ENCODE assay signal across 19 mouse cellular contexts in genomic region chr13:69770538-69771456, GRCm38 (mm10). TPM values are rescaled to one million over a fixed set of nuclear protein-coding genes. Genes with fewer than 3 reads are reported as not detected.
DNase-seq lines count a peak whose midpoint lies in the region; ATAC-seq and TF ChIP-seq lines count a peak whose summit lies in the region.
"Had no signal": no experiment of that assay in that cellular context is flagged by ENCODE, and none has a peak within 500 bp of the region (broad histone marks: within the 10 kb centered on the region; RNA-seq: fewer than 3 reads in every experiment).

No protein-coding gene starts in this region.

- ATAC-seq in hindbrain, embryonic 14.5 days (ENCODE audit: low FRiP score): no peak
- ATAC-seq in embryonic facial prominence, embryonic 13.5 days (ENCODE audit: insufficient number of reproducible peaks, insufficient read depth, low FRiP score, low TSS enrichment, low read depth): no peak; the same call in 1 of the 2 replicates
- ATAC-seq: intestine, embryonic 16.5 days had no signal

- no peaks in the 10 kb centered on the region for H3K4me1 ChIP-seq in hindbrain, embryonic 14.5 days (replicated peaks; ENCODE audit: control insufficient read depth, insufficient read depth, low read length)
- H3K4me1 ChIP-seq in hindbrain, embryonic 10.5 days (replicated peaks): peaks cover 8% of the 10 kb centered on the region
- H3K4me1 ChIP-seq in embryonic facial prominence, embryonic 13.5 days: peaks cover 3% of the 10 kb centered on the region; the same call in 1 of the 2 replicates
- H3K4me1 ChIP-seq: limb, embryonic 12.5 days; megakaryocyte, embryonic 14.5 days; neural tube, embryonic 12.5 days had no signal

- TF ChIP-seq CTCF in C2C12 (IDR thresholded peaks at IDR 0.05; ENCODE audit: control insufficient read depth, insufficient read depth, insufficient read length): no peak

- no peaks in the 10 kb centered on the region for H3K79me3 ChIP-seq in C2C12 (ENCODE audit: low read depth)

- no peak overlapping the region for H3K4me3 ChIP-seq in hindbrain, embryonic 14.5 days (replicated peaks; ENCODE audit: low read length)
- H3K4me3 ChIP-seq in hindbrain, embryonic 10.5 days: no peak overlapping the region
- no peak overlapping the region for H3K4me3 ChIP-seq in C2C12 (ENCODE audit: insufficient read depth, poor library complexity, severe bottlenecking)
- no peak overlapping the region for H3K4me3 ChIP-seq in embryonic facial prominence, embryonic 13.5 days
- no peak overlapping the region for H3K4me3 ChIP-seq in myocyte
- H3K4me3 ChIP-seq: heart, adult 2 months; limb, embryonic 12.5 days; megakaryocyte, embryonic 14.5 days; neural tube, embryonic 12.5 days had no signal

- no peaks in the 10 kb centered on the region for H3K36me3 ChIP-seq in hindbrain, embryonic 14.5 days (replicated peaks; ENCODE audit: control insufficient read depth, insufficient read depth)
- H3K36me3 ChIP-seq in hindbrain, embryonic 10.5 days: no peaks in the 10 kb centered on the region
- H3K36me3 ChIP-seq in C2C12 (ENCODE audit: control insufficient read depth, insufficient read depth): no peaks in the 10 kb centered on the region
- H3K36me3 ChIP-seq in embryonic facial prominence, embryonic 13.5 days: no peaks in the 10 kb centered on the region
- no peaks in the 10 kb centered on the region for H3K36me3 ChIP-seq in myocyte (ENCODE audit: control insufficient read depth, insufficient read depth)
- H3K36me3 ChIP-seq: limb, embryonic 12.5 days; neural tube, embryonic 12.5 days had no signal

- no peaks in the 10 kb centered on the region for H3K27me3 ChIP-seq in hindbrain, embryonic 14.5 days (ENCODE audit: control insufficient read depth, insufficient read depth, low read length)
- no peaks in the 10 kb centered on the region for H3K27me3 ChIP-seq in hindbrain, embryonic 10.5 days (ENCODE audit: insufficient read depth, poor library complexity, severe bottlenecking)
- no peaks in the 10 kb centered on the region for H3K27me3 ChIP-seq in C2C12 (ENCODE audit: control insufficient read depth, insufficient read depth, insufficient read length)
- H3K27me3 ChIP-seq in embryonic facial prominence, embryonic 13.5 days: no peaks in the 10 kb centered on the region
- H3K27me3 ChIP-seq in myocyte (ENCODE audit: control insufficient read depth, insufficient read depth, insufficient read length): no peaks in the 10 kb centered on the region
- H3K27me3 ChIP-seq: limb, embryonic 12.5 days; neural tube, embryonic 12.5 days had no signal

- H3K9me3 ChIP-seq in hindbrain, embryonic 14.5 days (ENCODE audit: control insufficient read depth, low read length): no peaks in the 10 kb centered on the region
- H3K9me3 ChIP-seq in hindbrain, embryonic 10.5 days: no peaks in the 10 kb centered on the region
- H3K9me3 ChIP-seq in embryonic facial prominence, embryonic 13.5 days: no peaks in the 10 kb centered on the region
- H3K9me3 ChIP-seq: limb, embryonic 12.5 days; neural tube, embryonic 12.5 days had no signal

- peak overlapping the region; percentile 32; the same call in 1 of the 2 replicates for H3K27ac ChIP-seq in hindbrain, embryonic 14.5 days
- no peak overlapping the region for H3K27ac ChIP-seq in hindbrain, embryonic 10.5 days
- peak overlapping the region; percentile 57; the same call in 1 of the 2 replicates for H3K27ac ChIP-seq in embryonic facial prominence, embryonic 13.5 days
- H3K27ac ChIP-seq: heart, adult 2 months; limb, embryonic 12.5 days; neural tube, embryonic 12.5 days had no signal

- no peak overlapping the region for H3K9ac ChIP-seq in hindbrain, embryonic 14.5 days
- H3K9ac ChIP-seq in embryonic facial prominence, embryonic 13.5 days: no peak overlapping the region
- H3K9ac ChIP-seq: limb, embryonic 12.5 days; lung, embryonic 14.5 days; neural tube, embryonic 12.5 days had no signal

- no peak for DNase-seq in hindbrain, embryonic 14.5 days (ENCODE audit: low spot score)
- no peak for DNase-seq in hindbrain, embryonic 10.5 days (ENCODE audit: low spot score)
- DNase-seq in layer of hippocampus, postnatal 36 days: no peak
- no peak for DNase-seq in cerebellum, adult 11-12 months
- DNase-seq: adrenal gland, postnatal 10 days; heart, adult 2 months; heart, postnatal 10 days; kidney, postnatal 10 days; lung, embryonic 14.5 days; right cerebral cortex, postnatal 14 days; thymus, postnatal 25 days had no signal

- 70% methylated on average over 12 of the region's 12 CpGs for WGBS in hindbrain, embryonic 14.5 days
- 89% methylated on average over 12 of the region's 12 CpGs for WGBS in hindbrain, embryonic 10.5 days
- 71% methylated on average over 12 of the region's 12 CpGs for WGBS in embryonic facial prominence, embryonic 13.5 days

- H3K79me2 ChIP-seq in C2C12 (ENCODE audit: control insufficient read depth, insufficient read depth): no peaks in the 10 kb centered on the region
- H3K79me2 ChIP-seq in myocyte (ENCODE audit: control insufficient read depth, insufficient read depth): no peaks in the 10 kb centered on the region

- no peak overlapping the region for H3K4me2 ChIP-seq in hindbrain, embryonic 14.5 days (replicated peaks)
- no peak overlapping the region for H3K4me2 ChIP-seq in embryonic facial prominence, embryonic 13.5 days
- H3K4me2 ChIP-seq in myocyte (ENCODE audit: low read depth): no peak overlapping the region
- H3K4me2 ChIP-seq: limb, embryonic 12.5 days; lung, embryonic 14.5 days; neural tube, embryonic 12.5 days had no signal

- no peak for TF ChIP-seq POLR2A in myocyte (IDR thresholded peaks at IDR 0.05; ENCODE audit: insufficient read length, low read depth)

- H3ac ChIP-seq in C2C12 (ENCODE audit: control insufficient read depth, insufficient read length, low read depth) (no peak overlapping the region), myocyte (ENCODE audit: control insufficient read depth, insufficient read length) (no peak overlapping the region)

TF ChIP-seq in C2C12, 6 proteins besides CTCF, POLR2A, EP300 and RAD21:
- TF ChIP-seq CEBPB (IDR thresholded peaks at IDR 0.05; ENCODE audit: low read depth): no peak
- peak; percentile 82 for TF ChIP-seq USF1 (IDR thresholded peaks at IDR 0.05; ENCODE audit: low read depth)

TF ChIP-seq in myocyte, 11 proteins besides CTCF, POLR2A, EP300 and RAD21:
- no peak for TF ChIP-seq REST (IDR thresholded peaks at IDR 0.05; ENCODE audit: insufficient read depth, insufficient read length)
- TF ChIP-seq POLR2AphosphoS2 (IDR thresholded peaks at IDR 0.05; ENCODE audit: insufficient read length, low read depth): no peak
- TF ChIP-seq TCF3 (IDR thresholded peaks at IDR 0.05; ENCODE audit: insufficient read length, low read depth): no peak
- TF ChIP-seq CEBPB (IDR thresholded peaks at IDR 0.05; ENCODE audit: insufficient read depth, poor library complexity, severe bottlenecking): no peak
- no peak for TF ChIP-seq MYOD1 (IDR thresholded peaks at IDR 0.05; ENCODE audit: control insufficient read depth in 1 of 3, insufficient read length in 2 of 3, low read depth in 2 of 3)
- no peak for TF ChIP-seq MYOG (IDR thresholded peaks at IDR 0.05; ENCODE audit: control insufficient read depth in 1 of 3, insufficient read depth in 1 of 3, insufficient read length in 2 of 3, low read depth in 2 of 3)
- no peak for TF ChIP-seq TCF12 (IDR thresholded peaks at IDR 0.05; ENCODE audit: insufficient read depth, poor library complexity, severe bottlenecking)
- peak; percentile 29 for TF ChIP-seq USF1 (IDR thresholded peaks at IDR 0.05; ENCODE audit: low read depth)

RNA-seq across cellular contexts. Expression of gene Ube2ql1, which starts 31.1 kb away (rescaled TPM):
- 49.4 and 49.8 TPM in 2 replicates for polyA plus RNA-seq in hindbrain, embryonic 14.5 days (2014; fragmentation: Nextera tagmentation; extraction: Ambion mirVana)
- polyA plus RNA-seq in hindbrain, embryonic 10.5 days (2016; fragmentation: Nextera tagmentation; extraction: Ambion mirVana): 2.6 and 6.1 TPM in 2 replicates
- polyA plus RNA-seq in C2C12 (2012; fragmentation: generic; extraction: Trizol) (0.13 TPM), myocyte (2012; fragmentation: generic; extraction: Trizol) (0.02 TPM)
- 0.80 and 1.1 TPM in 2 replicates for polyA plus RNA-seq in embryonic facial prominence, embryonic 13.5 days (2015; fragmentation: Nextera tagmentation; extraction: Ambion mirVana)
- 100 to 1,000 TPM; 192 to 209 TPM for total RNA-seq in layer of hippocampus, postnatal 36 days (2021)
- total RNA-seq: common myeloid progenitor, adult 5-6 weeks had no signal

RNA-seq across cellular contexts. Expression of gene Med10, which starts 31.4 kb away (rescaled TPM):
- polyA plus RNA-seq in hindbrain, embryonic 14.5 days (2014; fragmentation: Nextera tagmentation; extraction: Ambion mirVana): 140 and 150 TPM in 2 replicates
- 202 and 229 TPM in 2 replicates for polyA plus RNA-seq in hindbrain, embryonic 10.5 days (2016; fragmentation: Nextera tagmentation; extraction: Ambion mirVana)
- 73.5 TPM for polyA plus RNA-seq in C2C12 (2012; fragmentation: generic; extraction: Trizol)
- 146 and 151 TPM in 2 replicates for polyA plus RNA-seq in embryonic facial prominence, embryonic 13.5 days (2015; fragmentation: Nextera tagmentation; extraction: Ambion mirVana)
- polyA plus RNA-seq in myocyte (2012; fragmentation: generic; extraction: Trizol): 48.6 TPM
- total RNA-seq in layer of hippocampus, postnatal 36 days (2021): 10 to 100 TPM; 60.2 to 63.5 TPM
